In genomic region chr13:95618859-95619258, GRCm38 (mm10) we compare ENCODE assay signal across 9 mouse cellular contexts. TPM values are rescaled to one million over a fixed set of nuclear protein-coding genes. Genes with fewer than 3 reads are reported as not detected.
DNase-seq lines count a peak whose midpoint lies in the region; ATAC-seq lines count a peak whose summit lies in the region.
"Had no signal": no experiment of that assay in that cellular context is flagged by ENCODE, and none has a peak within 500 bp of the region (broad histone marks: within the 10 kb centered on the region; RNA-seq: fewer than 3 reads in every experiment).

No protein-coding gene starts in this region.

- DNase-seq in heart, adult 9 months (ENCODE audit: low spot score in 2 of 2) = no peak
- no peak for DNase-seq in hindbrain, embryonic 14.5 days (ENCODE audit: low spot score)
- peak; percentile 33 for DNase-seq in midbrain, embryonic 14.5 days
- no peak for DNase-seq in ovary, postnatal 10 days (ENCODE audit: low spot score)
- DNase-seq in thymus, postnatal 0 days (ENCODE audit: low spot score) = no peak
- no peak for DNase-seq in ovary, postnatal 36 days (ENCODE audit: low spot score)

- no peak for ATAC-seq in heart, embryonic 11.5 days (replicated peaks; ENCODE audit: insufficient number of reproducible peaks, low FRiP score, low TSS enrichment)
- peak; percentile 17; the same call in 1 of the 2 replicates for ATAC-seq in hindbrain, embryonic 14.5 days (ENCODE audit: low FRiP score)
- peak; percentile 22; the same call in 1 of the 2 replicates for ATAC-seq in midbrain, embryonic 14.5 days (ENCODE audit: low FRiP score, low TSS enrichment)

- H3K4me1 ChIP-seq in heart, embryonic 11.5 days (ENCODE audit: control insufficient read depth, insufficient read depth, low read length) = peaks cover 31% of the 10 kb centered on the region
- peaks cover 7% of the 10 kb centered on the region for H3K4me1 ChIP-seq in brown adipose tissue, adult 24 weeks (ENCODE audit: control insufficient read depth, insufficient read depth, insufficient read length, low read length)
- H3K4me1 ChIP-seq in hindbrain, embryonic 14.5 days (replicated peaks; ENCODE audit: control insufficient read depth, insufficient read depth, low read length) = peaks cover 25% of the 10 kb centered on the region; the same call in 1 of the 2 replicates
- peaks cover 26% of the 10 kb centered on the region for H3K4me1 ChIP-seq in midbrain, embryonic 14.5 days (ENCODE audit: control insufficient read depth, insufficient read depth, low read length)

- H3K27ac ChIP-seq in heart, embryonic 11.5 days (ENCODE audit: low read depth, low read length) = peak overlapping the region; percentile 93
- H3K27ac ChIP-seq in brown adipose tissue, adult 24 weeks (replicated peaks; ENCODE audit: low read depth, low read length) = no peak overlapping the region
- H3K27ac ChIP-seq in hindbrain, embryonic 14.5 days = no peak overlapping the region
- no peak overlapping the region for H3K27ac ChIP-seq in midbrain, embryonic 14.5 days (replicated peaks; ENCODE audit: low read depth, low read length)

- no peaks in the 10 kb centered on the region for H3K36me3 ChIP-seq in heart, embryonic 11.5 days (ENCODE audit: control insufficient read depth, insufficient read depth, low read length)
- H3K36me3 ChIP-seq in hindbrain, embryonic 14.5 days (replicated peaks; ENCODE audit: control insufficient read depth, insufficient read depth) = no peaks in the 10 kb centered on the region
- no peaks in the 10 kb centered on the region for H3K36me3 ChIP-seq in midbrain, embryonic 14.5 days (ENCODE audit: control insufficient read depth, insufficient read depth, low read length)
- H3K36me3 ChIP-seq: G1E had no signal

- no peaks in the 10 kb centered on the region for H3K27me3 ChIP-seq in heart, embryonic 11.5 days (ENCODE audit: control insufficient read depth, insufficient read depth, low read length)
- no peaks in the 10 kb centered on the region for H3K27me3 ChIP-seq in hindbrain, embryonic 14.5 days (ENCODE audit: control insufficient read depth, insufficient read depth, low read length)
- no peaks in the 10 kb centered on the region for H3K27me3 ChIP-seq in midbrain, embryonic 14.5 days (ENCODE audit: control insufficient read depth, insufficient read depth, low read length)

- H3K9me3 ChIP-seq in heart, embryonic 11.5 days (replicated peaks; ENCODE audit: control insufficient read depth, low read length) = no peaks in the 10 kb centered on the region
- no peaks in the 10 kb centered on the region for H3K9me3 ChIP-seq in hindbrain, embryonic 14.5 days (ENCODE audit: control insufficient read depth, low read length)
- no peaks in the 10 kb centered on the region for H3K9me3 ChIP-seq in midbrain, embryonic 14.5 days (ENCODE audit: control insufficient read depth, low read length)

- WGBS in heart, embryonic 11.5 days (ENCODE audit: insufficient replicate concordance) = 7% methylated on average over 13 of the region's 13 CpGs
- WGBS in hindbrain, embryonic 14.5 days = 6% methylated on average over 13 of the region's 13 CpGs
- WGBS in midbrain, embryonic 14.5 days = 4% methylated on average over 13 of the region's 13 CpGs

- H3K4me2 ChIP-seq in heart, embryonic 11.5 days = peak overlapping the region; percentile 89
- H3K4me2 ChIP-seq in hindbrain, embryonic 14.5 days (replicated peaks) = peak overlapping the region; percentile 59
- peak overlapping the region; percentile 74 for H3K4me2 ChIP-seq in midbrain, embryonic 14.5 days (ENCODE audit: low read length)

- peak overlapping the region; percentile 96 for H3K9ac ChIP-seq in heart, embryonic 11.5 days (ENCODE audit: low read depth, low read length)
- peak overlapping the region; percentile 81 for H3K9ac ChIP-seq in hindbrain, embryonic 14.5 days
- peak overlapping the region; percentile 88 for H3K9ac ChIP-seq in midbrain, embryonic 14.5 days (replicated peaks; ENCODE audit: low read length)

- peak overlapping the region; percentile 85 for H3K4me3 ChIP-seq in heart, embryonic 11.5 days (ENCODE audit: low read depth, low read length)
- peak overlapping the region; percentile 95; the same call in 1 of the 2 replicates for H3K4me3 ChIP-seq in brown adipose tissue, adult 24 weeks (ENCODE audit: insufficient read depth, low read depth, low read length)
- H3K4me3 ChIP-seq in hindbrain, embryonic 14.5 days (replicated peaks; ENCODE audit: low read length) = peak overlapping the region; percentile 65
- H3K4me3 ChIP-seq in midbrain, embryonic 14.5 days (replicated peaks; ENCODE audit: low read depth, low read length) = peak overlapping the region; percentile 75

RNA-seq across cellular contexts. Expression of gene F2r, which starts 0.6 kb away (rescaled TPM):
- 171 and 195 TPM in 2 replicates for polyA plus RNA-seq in heart, embryonic 11.5 days (2014; fragmentation: Nextera tagmentation; extraction: Ambion mirVana)
- polyA plus RNA-seq in brown adipose tissue, adult 24 weeks (2012; ENCODE audit: insufficient read depth, insufficient read length, missing spikeins) = 5.7 and 10.9 TPM in 2 replicates
- polyA plus RNA-seq in hindbrain, embryonic 14.5 days (2014; fragmentation: Nextera tagmentation; extraction: Ambion mirVana) = 69.4 and 70.2 TPM in 2 replicates
- polyA plus RNA-seq in midbrain, embryonic 14.5 days (2014; fragmentation: Nextera tagmentation; extraction: Ambion mirVana) = 53.5 and 78.8 TPM in 2 replicates
- 24.9 and 27.2 TPM in 2 replicates for polyA plus RNA-seq in thymus, postnatal 0 days (2015; fragmentation: Nextera tagmentation; extraction: Ambion mirVana)
